Comparison of ENCODE assay signal across 8 mouse cellular contexts in the genomic region with DNA sequence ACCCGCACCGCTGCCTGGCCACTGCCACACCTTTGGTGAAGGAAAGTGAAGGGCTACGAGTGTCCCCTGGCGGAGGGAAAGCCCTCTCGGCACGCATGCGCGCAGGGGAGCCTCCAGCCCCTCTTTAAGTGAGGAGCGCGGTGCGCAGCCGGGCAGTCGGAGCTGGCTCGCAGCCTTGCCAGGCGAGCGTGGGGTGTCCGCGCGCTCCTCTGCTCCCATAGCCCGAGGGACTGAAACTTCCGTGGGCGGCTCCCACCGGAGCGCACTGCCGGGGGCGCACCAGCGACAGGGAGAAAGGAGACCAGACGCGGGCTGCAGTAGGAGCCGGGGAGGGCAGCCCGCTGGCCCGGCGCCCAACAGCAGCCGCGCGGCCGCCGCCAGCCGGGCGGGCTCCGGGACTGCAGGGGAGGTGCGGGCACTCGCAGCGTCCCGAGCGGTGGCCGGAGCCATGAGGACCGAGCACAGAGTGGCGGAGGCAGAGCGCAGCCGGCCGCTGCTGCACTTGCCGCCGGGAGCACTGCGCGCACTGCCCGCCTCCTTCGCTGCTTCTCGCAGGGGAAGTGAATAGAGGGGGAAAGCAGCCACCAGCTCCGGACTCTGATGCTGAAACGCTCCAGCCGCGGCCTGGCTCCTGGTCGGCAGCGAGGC. TPM values are rescaled to one million over a fixed set of nuclear protein-coding genes. Genes with fewer than 3 reads are reported as not detected.
DNase-seq lines count a peak whose midpoint lies in the region; ATAC-seq and TF ChIP-seq lines count a peak whose summit lies in the region.
"Had no signal": no experiment of that assay in that cellular context is flagged by ENCODE, and none has a peak within 500 bp of the region (broad histone marks: within the 10 kb centered on the region; RNA-seq: fewer than 3 reads in every experiment).

A gene (plus strand): TSS at position 151 of the 648 bp plus-strand sequence.

- peak; percentile 90 for ATAC-seq in forebrain, embryonic 12.5 days (ENCODE audit: low FRiP score)
- peak; percentile 81 for ATAC-seq in heart, embryonic 14.5 days (ENCODE audit: insufficient number of reproducible peaks, insufficient read depth, low FRiP score, low read depth)
- peak; percentile 64 for ATAC-seq in liver, embryonic 12.5 days

- WGBS in forebrain, embryonic 12.5 days = under 1% methylated on average over 60 of the region's 65 CpGs
- under 1% methylated on average over 57 of the region's 65 CpGs for WGBS in heart, embryonic 14.5 days
- WGBS in liver, embryonic 12.5 days (ENCODE audit: insufficient replicate concordance) = under 1% methylated on average over 64 of the region's 65 CpGs

- peak within 1 kb of the TSS; percentile 63 for H3K4me2 ChIP-seq in forebrain, embryonic 12.5 days
- peak within 1 kb of the TSS; percentile 95 for H3K4me2 ChIP-seq in heart, embryonic 14.5 days (ENCODE audit: low read length)
- peak within 1 kb of the TSS; percentile 67 for H3K4me2 ChIP-seq in liver, embryonic 12.5 days

- DNase-seq in cerebellum, adult 18-20 months = peak; percentile 10 to 24
- DNase-seq in kidney, postnatal 10 days = peak; percentile 90
- peak; percentile 90 for DNase-seq in neural tube, embryonic 10.5 days (ENCODE audit: extremely low spot score, low spot score)

- TF ChIP-seq POLR2A in testis, adult 2 months (IDR thresholded peaks at IDR 0.05; ENCODE audit: control insufficient read depth, low read depth, low read length) = no peak

- peaks cover 27% of the 10 kb centered on the region for H3K4me1 ChIP-seq in forebrain, embryonic 12.5 days
- H3K4me1 ChIP-seq in heart, embryonic 14.5 days (ENCODE audit: control insufficient read depth in 2 of 2, insufficient read depth in 2 of 2, low read length in 2 of 2) = peaks cover 0 to 11% of the 10 kb centered on the region in 2 experiments; a peak in 2 of 4 replicates
- no peaks in the 10 kb centered on the region for H3K4me1 ChIP-seq in liver, embryonic 12.5 days
- peaks cover 17% of the 10 kb centered on the region for H3K4me1 ChIP-seq in testis, adult 2 months (ENCODE audit: control insufficient read depth, insufficient read depth, low read length)

- H3K9ac ChIP-seq in forebrain, embryonic 12.5 days = peak within 1 kb of the TSS; percentile 83
- peak within 1 kb of the TSS; percentile 78 for H3K9ac ChIP-seq in heart, embryonic 14.5 days (ENCODE audit: low read length)
- peak within 1 kb of the TSS; percentile 38 for H3K9ac ChIP-seq in liver, embryonic 12.5 days

- H3K4me3 ChIP-seq in forebrain, embryonic 12.5 days (replicated peaks) = peak within 1 kb of the TSS; percentile 82
- peak within 1 kb of the TSS; percentile 56 to 68 for H3K4me3 ChIP-seq in heart, embryonic 14.5 days (ENCODE audit: control insufficient read depth in 1 of 2, insufficient read depth in 1 of 2, low read depth in 1 of 2, low read length in 2 of 2)
- H3K4me3 ChIP-seq in liver, embryonic 12.5 days = peak within 1 kb of the TSS; percentile 55
- peak within 1 kb of the TSS; percentile 63 for H3K4me3 ChIP-seq in testis, adult 2 months (ENCODE audit: control insufficient read depth, low read depth, low read length)

- no peaks in the 10 kb centered on the region for H3K9me3 ChIP-seq in forebrain, embryonic 12.5 days
- H3K9me3 ChIP-seq in heart, embryonic 14.5 days (ENCODE audit: control insufficient read depth, low read length) = no peaks in the 10 kb centered on the region
- no peaks in the 10 kb centered on the region for H3K9me3 ChIP-seq in liver, embryonic 12.5 days (replicated peaks)

- peak within 1 kb of the TSS; percentile 93 for H3K27ac ChIP-seq in forebrain, embryonic 12.5 days
- peak within 1 kb of the TSS; percentile 30 to 77 for H3K27ac ChIP-seq in heart, embryonic 14.5 days (replicated peaks in 1 of 2; ENCODE audit: control insufficient read depth in 1 of 2, insufficient read depth in 1 of 2, low read depth in 2 of 2, low read length in 2 of 2)
- no peak within 1 kb of the TSS for H3K27ac ChIP-seq in liver, embryonic 12.5 days
- H3K27ac ChIP-seq in testis, adult 2 months (ENCODE audit: control insufficient read depth, insufficient read depth, low read depth, low read length) = no peak within 1 kb of the TSS
- H3K27ac ChIP-seq: macrophage had no signal

- TF ChIP-seq CTCF in testis, adult 2 months (IDR thresholded peaks at IDR 0.05; ENCODE audit: control insufficient read depth, insufficient read depth, insufficient replicate concordance, low read depth, low read length) = 0 out of 2 replicates have a peak, but pooled peaks have one; percentile 12

- peaks cover 8% of the 10 kb centered on the region for H3K36me3 ChIP-seq in forebrain, embryonic 12.5 days (replicated peaks)
- H3K36me3 ChIP-seq in heart, embryonic 14.5 days (ENCODE audit: control insufficient read depth, insufficient read depth, low read length) = peaks cover 7% of the 10 kb centered on the region
- H3K36me3 ChIP-seq in liver, embryonic 12.5 days = no peaks in the 10 kb centered on the region
- no peaks in the 10 kb centered on the region for H3K36me3 ChIP-seq in testis, adult 2 months (ENCODE audit: control insufficient read depth, insufficient read depth, low read length)

- H3K27me3 ChIP-seq in forebrain, embryonic 12.5 days = peaks cover 39% of the 10 kb centered on the region
- no peaks in the 10 kb centered on the region for H3K27me3 ChIP-seq in heart, embryonic 14.5 days (ENCODE audit: control insufficient read depth, insufficient read depth, low read length)
- peaks cover 47% of the 10 kb centered on the region for H3K27me3 ChIP-seq in liver, embryonic 12.5 days (replicated peaks)
- no peaks in the 10 kb centered on the region for H3K27me3 ChIP-seq in testis, adult 2 months (ENCODE audit: control insufficient read depth, insufficient read depth, low read length)

RNA-seq across cellular contexts. Expression of the gene that starts here (rescaled TPM):
- polyA plus RNA-seq in forebrain, embryonic 12.5 days (2016; fragmentation: Nextera tagmentation; extraction: Ambion mirVana) = 51.5 and 60.9 TPM in 2 replicates
- 11.5 and 14.8 TPM in 2 replicates for polyA plus RNA-seq in heart, embryonic 14.5 days (2014; fragmentation: Nextera tagmentation; extraction: Ambion mirVana)
- 3.0 and 3.6 TPM in 2 replicates for polyA plus RNA-seq in liver, embryonic 12.5 days (2016; fragmentation: Nextera tagmentation; extraction: Ambion mirVana)
- 1.9 and 2.0 TPM in 2 replicates for polyA plus RNA-seq in testis, adult 2 months (2012; rRNA removed)
- polyA plus RNA-seq: macrophage had no signal

Comparison
In these comparisons a context has a peak if more than half of its experiments do, and no peak if none do; other contexts are left out.
1. DNase-seq: peak in every context shown above with its lines; median percentile 90 in kidney, postnatal 10 days; 90 in neural tube, embryonic 10.5 days; 17 in cerebellum, adult 18-20 months.
2. H3K27ac ChIP-seq: peak in forebrain, embryonic 12.5 days (single experiment) and heart, embryonic 14.5 days (2 of 2); none in liver, embryonic 12.5 days (single experiment) and testis, adult 2 months (single experiment).
3. Peak in every context shown above with its lines, with median percentiles within 50 percentile points of each other: ATAC-seq, H3K4me2 ChIP-seq, H3K4me3 ChIP-seq and H3K9ac ChIP-seq.